Mouse (Mus musculus) bone marrow macrophage, adult 2 months (primary cell): ENCODE data around the gene Myo1d.

Experiments used
- CTCF ChIP-seq: IDR thresholded peaks from 2 replicates; pipeline ENCODE4 v1.5.1; 2012; ENCODE audit warnings: low read depth, mild to moderate bottlenecking, low read length, moderate library complexity
- POLR2A ChIP-seq: IDR thresholded peaks from 2 replicates; pipeline ENCODE4 v1.6.1; 2012; ENCODE audit warnings: mild to moderate bottlenecking, low read depth, low read length, borderline replicate concordance

GRCm38 (mm10) chr11:80783460-80783859 is 3.6 kb upstream of the Myo1d start:
- TF ChIP-seq POLR2A (no peak), CTCF (no peak)
